Mouse (Mus musculus) hindbrain, embryonic 16.5 days (tissue): Measurements from ENCODE around the gene Msl3. TPM values are rescaled to one million over a fixed set of nuclear protein-coding genes. Genes with fewer than 3 reads are reported as not detected.
A peak's percentile ranks its signal among the peaks of the same experiment; 100 is the strongest.

Experiments used
- ATAC-seq: fragments of 200-750 bp; cut with Nextera tagmentation; 2 replicates; pipeline ENCODE4 v1.8.0; 2017; ENCODE audit warnings: moderate TSS enrichment, moderate library complexity
- H3K27ac ChIP-seq: fragments of 300-500 bp; sonication (generic); 2 replicates; pipeline ENCODE4 v1.5.1; 2014; ENCODE audit warnings: low read depth, mild to moderate bottlenecking, control low read depth, low read length, moderate library complexity
- H3K27me3 ChIP-seq: fragments of 300-500 bp; sonication (generic); replicated peaks from 2 replicates; pipeline ENCODE4 v1.6.1; 2014; ENCODE audit warnings: low read length; ENCODE audit not compliant: control insufficient read depth, insufficient read depth
- H3K36me3 ChIP-seq: fragments of 300-500 bp; sonication (generic); 2 replicates; pipeline ENCODE4 v1.6.1; 2014; ENCODE audit warnings: mild to moderate bottlenecking, low read length, moderate library complexity, mixed read lengths; ENCODE audit not compliant: control insufficient read depth, insufficient read depth
- H3K4me1 ChIP-seq: fragments of 300-500 bp; sonication (generic); 2 replicates; pipeline ENCODE4 v1.6.1; 2014; ENCODE audit warnings: low read depth, low read length; ENCODE audit not compliant: control insufficient read depth, insufficient read depth
- H3K4me2 ChIP-seq: fragments of 300-500 bp; sonication (generic); 2 replicates; pipeline ENCODE4 v1.6.1; 2014; ENCODE audit warnings: mild to moderate bottlenecking, low read length, control low read depth, moderate library complexity
- H3K4me3 ChIP-seq: fragments of 300-500 bp; sonication (generic); 2 replicates; pipeline ENCODE4 v1.5.1; 2014; ENCODE audit warnings: mild to moderate bottlenecking, low read length, control low read depth, moderate library complexity
- H3K9ac ChIP-seq: fragments of 300-500 bp; sonication (generic); 2 replicates; pipeline ENCODE4 v1.6.1; 2014; ENCODE audit warnings: low read depth, mild to moderate bottlenecking, control low read depth, low read length, moderate library complexity
- H3K9me3 ChIP-seq: fragments of 300-500 bp; sonication (generic); 2 replicates; pipeline ENCODE4 v1.6.1; 2014; ENCODE audit warnings: mild to moderate bottlenecking, low read length, moderate library complexity; ENCODE audit not compliant: control insufficient read depth
- WGBS: fragments of 180-500 bp; shearing (Covaris S2); extraction: QIAGEN DNeasy Blood & Tissue Kit; methylation state at CpG from one replicate; pipeline ENCODE4 v1.1.7; 2014; 5-methylcytosine and 5-hydroxymethylcytosine counted together
- polyA plus RNA-seq: library from polyadenylated mRNA; unstranded; fragments of >200 nt; fragmentation: Nextera tagmentation; extraction: Ambion mirVana; gene quantifications from 2 replicates; pipeline ENCODE4 v1.2.1, GENCODE M21; 2015

Msl3 gene
- polyA plus RNA-seq, 1 experiment from 2014 or later = 19.2 TPM

DNA sequence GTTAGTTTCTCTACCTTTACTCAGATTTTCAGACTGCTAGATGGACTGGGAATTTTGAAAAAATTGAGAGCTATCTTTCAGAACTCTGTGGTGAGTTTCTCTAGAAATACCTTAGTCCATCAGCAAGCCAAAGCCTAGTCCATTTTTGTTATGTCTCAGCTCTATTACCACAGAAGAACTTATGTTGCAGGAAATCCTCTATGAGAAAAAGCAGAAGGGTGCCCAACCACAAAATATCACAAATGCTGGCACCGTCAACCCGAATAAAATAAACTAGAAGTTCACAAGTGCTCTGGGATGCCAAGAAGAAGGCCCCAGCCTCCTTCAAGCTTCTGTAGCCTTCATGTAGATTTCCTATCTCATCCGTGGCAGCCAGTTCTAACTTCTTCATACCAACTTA is 14.4 kb downstream of the Msl3 start:
- Histone ChIP-seq H3K36me3 (peaks cover 2% of the 10 kb centered on the region; the same call in 1 of the 2 replicates), H3K4me2 (no peak overlapping the region), H3K9me3 (no peaks in the 10 kb centered on the region), H3K4me3 (no peak overlapping the region), H3K27me3 (no peaks in the 10 kb centered on the region), H3K27ac (no peak overlapping the region), H3K4me1 (no peaks in the 10 kb centered on the region), H3K9ac (no peak overlapping the region)
- 94% methylated on average over 3 of the region's 3 CpGs for WGBS
- ATAC-seq = no peak

GRCm38 (mm10) chrX:168657795-168658194 is 15.9 kb downstream of the Msl3 start:
- H3K36me3 ChIP-seq = peaks cover 4% of the 10 kb centered on the region
- no peak overlapping the region for H3K4me2 ChIP-seq
- no peak for ATAC-seq
- no peak overlapping the region for H3K4me3 ChIP-seq
- H3K27me3 ChIP-seq = no peaks in the 10 kb centered on the region
- 91% methylated on average over 1 of the region's 1 CpGs for WGBS
- H3K27ac ChIP-seq = no peak overlapping the region
- no peak overlapping the region for H3K9ac ChIP-seq
- H3K9me3 ChIP-seq = no peaks in the 10 kb centered on the region
- H3K4me1 ChIP-seq = no peaks in the 10 kb centered on the region

- Histone ChIP-seq H3K4me3 (no peak overlapping the region), H3K9me3 (no peaks in the 10 kb centered on the region), H3K4me2 (no peak overlapping the region), H3K27me3 (no peaks in the 10 kb centered on the region), H3K27ac (no peak overlapping the region), H3K4me1 (no peaks in the 10 kb centered on the region), H3K36me3 (peaks cover 2% of the 10 kb centered on the region; the same call in 1 of the 2 replicates), H3K9ac (no peak overlapping the region)
- WGBS = 71% methylated on average over 2 of the region's 2 CpGs
- ATAC-seq = no peak
These were observed 24.4 kb downstream of the Msl3 start for GRCm38 (mm10) chrX:168649336-168649735.

DNA sequence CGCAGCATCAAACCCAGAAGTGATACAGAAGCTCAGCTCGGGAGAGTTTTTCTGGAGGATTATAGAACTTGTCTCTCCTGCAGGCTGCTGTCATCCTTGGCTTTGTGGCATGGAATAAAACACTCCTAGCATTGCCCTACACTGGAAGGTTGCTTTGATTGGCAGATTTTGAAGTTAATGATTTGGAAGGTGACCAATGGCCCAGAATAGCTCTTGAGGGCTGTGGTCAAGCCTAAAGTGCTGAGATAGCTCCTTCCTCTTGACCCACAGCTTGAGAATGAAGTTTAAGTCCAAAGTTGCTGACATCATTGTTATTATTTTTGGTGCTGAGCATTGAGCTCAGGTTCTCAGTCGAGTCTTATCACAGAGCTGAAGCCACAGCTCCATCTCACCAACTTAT is 26.0 kb downstream of the Msl3 start:
- H3K9ac ChIP-seq = no peak overlapping the region
- no peak overlapping the region for H3K27ac ChIP-seq
- H3K9me3 ChIP-seq = no peaks in the 10 kb centered on the region
- H3K4me2 ChIP-seq = no peak overlapping the region
- 75% methylated on average over 3 of the region's 3 CpGs for WGBS
- peaks cover 4% of the 10 kb centered on the region; the same call in 1 of the 2 replicates for H3K27me3 ChIP-seq
- no peak overlapping the region for H3K4me3 ChIP-seq
- H3K4me1 ChIP-seq = no peaks in the 10 kb centered on the region
- no peak for ATAC-seq
- no peaks in the 10 kb centered on the region for H3K36me3 ChIP-seq

GRCm38 (mm10) chrX:168643451-168643850 is 30.2 kb downstream of the Msl3 start:
- H3K36me3 ChIP-seq = no peaks in the 10 kb centered on the region
- WGBS = 88% methylated on average over 1 of the region's 1 CpGs
- H3K4me2 ChIP-seq = no peak overlapping the region
- no peak for ATAC-seq
- H3K27me3 ChIP-seq = peaks cover 4% of the 10 kb centered on the region
- H3K9me3 ChIP-seq = no peaks in the 10 kb centered on the region
- no peak overlapping the region for H3K9ac ChIP-seq
- H3K4me3 ChIP-seq = no peak overlapping the region
- H3K27ac ChIP-seq = no peak overlapping the region
- no peaks in the 10 kb centered on the region for H3K4me1 ChIP-seq

GRCm38 (mm10) chrX:168639556-168640356 is 33.9 kb downstream of the Msl3 start:
- peak overlapping the region; percentile 34 for H3K4me3 ChIP-seq
- peak overlapping the region; percentile 51 for H3K4me2 ChIP-seq
- ATAC-seq = peak; percentile 73; the same call in 1 of the 2 replicates
- H3K9me3 ChIP-seq = no peaks in the 10 kb centered on the region
- H3K4me1 ChIP-seq = no peaks in the 10 kb centered on the region
- WGBS = 20% methylated on average over 11 of the region's 11 CpGs
- peaks cover 4% of the 10 kb centered on the region for H3K27me3 ChIP-seq
- H3K27ac ChIP-seq = no peak overlapping the region
- no peak overlapping the region for H3K9ac ChIP-seq
- no peaks in the 10 kb centered on the region for H3K36me3 ChIP-seq

Other genes starting within 250 kb of the Msl3 start
- gene Frmpd4, start 96.7 kb downstream of the Msl3 start, polyA plus RNA-seq = 2.0 and 2.2 TPM in 2 replicates
- 1.3 and 1.8 TPM in 2 replicates for gene Arhgap6, start 121.2 kb upstream of the Msl3 start, polyA plus RNA-seq